Mouse (Mus musculus) cerebellum, adult (tissue): ENCODE measurements at regions not wholly inside any gene's neighbourhood (a gene's known extent, or its start where the extent isn't known, plus 50 kb on each side); places are given as distances from the start of the nearest gene placed in this dataset.
A peak's percentile ranks its signal among the peaks of the same experiment; 100 is the strongest.
"Not testable (repeated sequence)": the region's sequence is repeated elsewhere in the genome, so short reads cannot be mapped to it uniquely, and the experiment has no call there.

Experiments used
- ATAC-seq: cut with Nextera tagmentation; 2 replicates; pipeline ENCODE4 v1.9.2; 2017; ENCODE audit warnings: mild to moderate bottlenecking, moderate library complexity, mixed read lengths; ENCODE audit not compliant: insufficient number of reproducible peaks, low FRiP score, low TSS enrichment

DNA sequence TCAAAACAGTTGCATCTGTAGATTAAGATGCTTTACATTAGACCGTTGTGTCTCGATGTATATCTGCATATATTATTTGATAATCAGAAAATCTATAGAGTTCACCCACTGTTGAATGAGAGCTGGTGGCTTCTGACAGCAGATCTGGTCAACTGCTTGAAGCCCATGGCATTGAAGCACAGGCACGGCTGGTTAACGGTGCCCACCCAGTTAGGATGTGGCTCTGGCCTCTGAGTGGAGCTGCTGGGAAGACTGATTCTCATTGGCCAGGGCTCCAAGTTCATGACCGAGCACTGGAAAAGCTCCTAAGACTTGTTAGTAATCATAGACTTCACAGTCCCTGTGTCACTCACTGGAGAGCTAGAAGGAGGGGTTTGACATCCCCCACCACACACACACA, 51.2 kb upstream of the Cldn34a start:
- not testable (repeated sequence) for ATAC-seq

DNA sequence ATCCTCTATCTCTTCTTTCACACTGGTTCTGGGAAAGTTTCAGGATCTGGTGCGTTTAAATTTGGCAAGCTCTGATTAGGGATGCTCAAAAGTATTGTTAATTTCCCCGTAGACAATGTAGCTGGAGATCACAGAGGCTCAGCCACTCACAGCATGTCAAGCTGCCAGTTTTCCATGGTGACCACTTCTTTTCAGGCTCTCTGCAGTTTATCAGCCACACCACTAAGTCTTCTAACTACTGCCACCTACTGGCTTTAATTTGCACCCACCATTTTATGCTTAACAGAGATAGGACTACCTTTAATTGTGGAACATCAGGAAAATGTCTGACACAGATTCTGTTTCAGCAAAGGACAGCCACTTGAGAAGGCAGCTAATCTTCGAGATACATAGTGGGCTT, 57.7 kb upstream of the Cldn34a start:
- ATAC-seq = peak; percentile 20; the same call in 1 of the 2 replicates

- ATAC-seq = not testable (repeated sequence)
Observed at GRCm38 (mm10) chrX:152499371-152499957, 63.7 kb upstream of the Cldn34a start.

GRCm38 (mm10) chrX:152471387-152472010, 91.6 kb upstream of the Cldn34a start:
- no peak for ATAC-seq

DNA sequence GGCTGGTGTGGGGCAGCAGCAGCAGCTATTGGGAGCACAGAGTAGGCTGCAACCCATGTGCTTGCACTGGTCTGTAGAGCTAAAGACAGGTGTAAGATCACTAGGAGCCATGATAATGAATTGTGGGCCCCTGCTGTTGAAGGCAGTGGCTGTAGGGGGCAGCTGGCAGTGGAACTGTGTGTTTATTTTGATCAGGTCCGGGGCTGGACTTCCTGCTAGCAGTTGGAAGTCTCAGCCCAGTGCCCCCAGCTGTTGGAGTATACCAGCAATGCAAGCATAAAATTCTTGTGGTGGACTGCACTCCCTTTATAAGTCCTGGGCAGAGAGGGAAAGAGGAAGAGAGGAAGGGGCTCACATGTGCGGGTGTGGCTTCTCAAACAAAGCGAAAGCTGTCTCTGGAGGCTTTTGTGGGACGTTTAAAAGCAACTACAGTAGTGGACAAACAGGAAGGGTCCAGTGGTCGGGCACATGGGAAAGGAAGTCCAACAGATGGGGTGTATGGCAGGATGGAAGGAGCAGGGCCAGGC, 56.0 kb upstream of the Gpr173 start:
- not testable (repeated sequence) for ATAC-seq

DNA sequence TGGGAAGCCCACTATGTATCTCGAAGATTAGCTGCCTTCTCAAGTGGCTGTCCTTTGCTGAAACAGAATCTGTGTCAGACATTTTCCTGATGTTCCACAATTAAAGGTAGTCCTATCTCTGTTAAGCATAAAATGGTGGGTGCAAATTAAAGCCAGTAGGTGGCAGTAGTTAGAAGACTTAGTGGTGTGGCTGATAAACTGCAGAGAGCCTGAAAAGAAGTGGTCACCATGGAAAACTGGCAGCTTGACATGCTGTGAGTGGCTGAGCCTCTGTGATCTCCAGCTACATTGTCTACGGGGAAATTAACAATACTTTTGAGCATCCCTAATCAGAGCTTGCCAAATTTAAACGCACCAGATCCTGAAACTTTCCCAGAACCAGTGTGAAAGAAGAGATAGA, 50.0 kb upstream of the Gpr173 start:
- not testable (repeated sequence) for ATAC-seq
